Mouse (Mus musculus) forebrain, embryonic 11.5 days (tissue): Measurements from ENCODE around the gene Gm36079. TPM values are rescaled to one million over a fixed set of nuclear protein-coding genes. Genes with fewer than 3 reads are reported as not detected.
"Not testable (repeated sequence)": the region's sequence is repeated elsewhere in the genome, so short reads cannot be mapped to it uniquely, and the experiment has no call there.

Experiments used
- ATAC-seq: fragments of 200-750 bp; cut with Nextera tagmentation; replicated peaks from 2 replicates; pipeline ENCODE4 v1.8.0; 2017; ENCODE audit warnings: moderate TSS enrichment; ENCODE audit not compliant: low FRiP score
- DNase-seq: peaks from one replicate; pipeline ENCODE4 v3.0.0-alpha.2; 2017; ENCODE audit warnings: low spot score
- H3K27ac ChIP-seq: fragments of 300-500 bp; sonication (generic); 2 replicates; pipeline ENCODE4 v1.5.1; 2014; ENCODE audit warnings: low read depth, low read length
- H3K27me3 ChIP-seq: fragments of 300-500 bp; sonication (generic); 2 replicates; pipeline ENCODE4 v1.6.1; 2014; ENCODE audit warnings: mild to moderate bottlenecking, low read length, mixed read lengths; ENCODE audit not compliant: control insufficient read depth, insufficient read depth
- H3K36me3 ChIP-seq: fragments of 300-500 bp; sonication (generic); 2 replicates; pipeline ENCODE4 v1.6.1; 2014; ENCODE audit warnings: mild to moderate bottlenecking, low read length, moderate library complexity, mixed read lengths; ENCODE audit not compliant: control insufficient read depth, insufficient read depth
- H3K4me1 ChIP-seq: fragments of 300-500 bp; sonication (generic); replicated peaks from 2 replicates; pipeline ENCODE4 v1.6.1; 2014; ENCODE audit warnings: low read length, mixed read lengths; ENCODE audit not compliant: control insufficient read depth, insufficient read depth
- H3K4me2 ChIP-seq: fragments of 300-500 bp; sonication (generic); 2 replicates; pipeline ENCODE4 v1.6.1; 2014; ENCODE audit warnings: low read depth, mild to moderate bottlenecking, low read length, moderate library complexity, mixed read lengths; ENCODE audit not compliant: severe bottlenecking
- H3K4me3 ChIP-seq: fragments of 300-500 bp; sonication (generic); 2 replicates; pipeline ENCODE4 v1.5.1; 2014; ENCODE audit warnings: low read depth, low read length
- H3K9ac ChIP-seq: fragments of 300-500 bp; sonication (generic); 2 replicates; pipeline ENCODE4 v1.6.1; 2014; ENCODE audit warnings: low read length
- H3K9me3 ChIP-seq: fragments of 300-500 bp; sonication (generic); 2 replicates; pipeline ENCODE4 v1.6.1; 2016; ENCODE audit warnings: low read length, mixed read lengths; ENCODE audit not compliant: control insufficient read depth
- WGBS: fragments of 180-500 bp; shearing (Covaris S2); extraction: QIAGEN DNeasy Blood & Tissue Kit; methylation state at CpG from one replicate; pipeline ENCODE4 v1.1.7; 2014; 5-methylcytosine and 5-hydroxymethylcytosine counted together
- polyA plus RNA-seq: library from polyadenylated mRNA; unstranded; fragments of >200 nt; fragmentation: Nextera tagmentation; extraction: Ambion mirVana; gene quantifications from 2 replicates; pipeline ENCODE4 v1.2.1, GENCODE M21; 2014

The Gm36079 gene
- not detected in 2 replicates for polyA plus RNA-seq

GRCm38 (mm10) chr13:120026911-120027310 is at the start of gene Gm36079:
Gene Gm36079, minus strand, starts transcription at chr13:120027011.
- not testable (repeated sequence) for ATAC-seq, H3K27ac ChIP-seq, H3K4me1 ChIP-seq, DNase-seq, H3K4me3 ChIP-seq, H3K27me3 ChIP-seq, H3K9ac ChIP-seq, H3K9me3 ChIP-seq, H3K36me3 ChIP-seq, H3K4me2 ChIP-seq
- WGBS, result no CpG with 5 or more reads among the region's 17 CpGs

DNA sequence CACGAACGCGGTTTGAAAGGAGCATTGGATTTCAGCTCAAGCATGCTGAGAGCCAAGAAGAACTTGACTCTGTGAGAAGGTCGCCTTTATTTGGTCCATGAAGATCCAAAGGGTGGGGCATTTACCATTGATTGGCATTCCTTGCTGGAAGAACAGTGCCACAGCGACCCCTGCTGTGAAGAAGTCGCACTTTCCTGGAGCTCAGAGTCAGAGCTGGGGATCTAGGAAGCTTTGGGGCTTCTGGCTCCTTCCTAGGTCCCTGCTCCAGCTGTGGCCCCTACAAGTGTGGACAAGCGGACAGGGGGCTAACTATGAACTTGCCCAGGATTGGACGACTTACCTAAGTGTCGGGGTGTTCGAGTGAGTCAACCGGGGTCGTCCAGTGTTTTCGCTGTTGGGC is 44.1 kb upstream of the Gm36079 start:
- H3K4me1 ChIP-seq, H3K9me3 ChIP-seq, H3K27ac ChIP-seq, H3K36me3 ChIP-seq, H3K9ac ChIP-seq, H3K27me3 ChIP-seq, H3K4me2 ChIP-seq, H3K4me3 ChIP-seq, DNase-seq: not testable (repeated sequence)
- peak; percentile 15; the same call in 1 of the 2 replicates for ATAC-seq
- no CpG with 5 or more reads among the region's 13 CpGs for WGBS

DNA sequence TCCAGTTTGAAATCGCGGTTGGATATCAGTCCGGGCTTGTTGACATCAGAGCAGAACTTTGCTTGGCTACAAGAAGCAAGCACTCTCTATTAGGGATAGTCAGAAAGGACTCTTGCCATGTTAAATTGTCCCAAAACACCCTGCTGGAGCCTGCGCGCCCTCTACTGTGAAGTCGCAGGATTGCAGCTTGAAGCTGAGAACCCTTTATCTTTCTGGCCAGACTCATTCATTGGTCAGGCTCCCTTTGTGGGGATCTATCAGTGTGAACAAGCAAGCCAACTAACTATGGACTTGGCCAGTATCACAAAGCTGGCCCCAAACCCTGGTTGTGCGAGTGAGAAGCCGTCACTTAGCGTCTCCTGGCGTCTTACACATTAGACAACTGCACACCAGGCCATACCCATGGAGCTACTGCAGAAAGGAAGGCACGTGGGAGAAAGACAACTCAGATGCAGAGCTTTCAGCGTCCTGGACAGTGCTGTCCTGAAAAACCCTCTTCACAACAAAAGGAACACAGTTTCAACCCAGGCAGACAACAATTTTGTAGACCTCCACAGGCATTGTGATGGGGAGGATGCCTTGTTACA is 43.3 kb upstream of the Gm36079 start:
- H3K9me3 ChIP-seq, H3K9ac ChIP-seq, H3K4me2 ChIP-seq, ATAC-seq, H3K4me3 ChIP-seq, DNase-seq, H3K36me3 ChIP-seq, H3K27me3 ChIP-seq, H3K4me1 ChIP-seq, H3K27ac ChIP-seq: not testable (repeated sequence)
- WGBS, result no CpG with 5 or more reads among the region's 12 CpGs

GRCm38 (mm10) chr13:120063439-120064089 is 36.8 kb upstream of the Gm36079 start:
- WGBS, result no CpG with 5 or more reads among the region's 22 CpGs
- H3K4me1 ChIP-seq, H3K4me3 ChIP-seq, H3K4me2 ChIP-seq, H3K27me3 ChIP-seq, H3K9ac ChIP-seq, H3K9me3 ChIP-seq, H3K27ac ChIP-seq, H3K36me3 ChIP-seq, DNase-seq: not testable (repeated sequence)
- ATAC-seq, result peak; percentile 96

DNA sequence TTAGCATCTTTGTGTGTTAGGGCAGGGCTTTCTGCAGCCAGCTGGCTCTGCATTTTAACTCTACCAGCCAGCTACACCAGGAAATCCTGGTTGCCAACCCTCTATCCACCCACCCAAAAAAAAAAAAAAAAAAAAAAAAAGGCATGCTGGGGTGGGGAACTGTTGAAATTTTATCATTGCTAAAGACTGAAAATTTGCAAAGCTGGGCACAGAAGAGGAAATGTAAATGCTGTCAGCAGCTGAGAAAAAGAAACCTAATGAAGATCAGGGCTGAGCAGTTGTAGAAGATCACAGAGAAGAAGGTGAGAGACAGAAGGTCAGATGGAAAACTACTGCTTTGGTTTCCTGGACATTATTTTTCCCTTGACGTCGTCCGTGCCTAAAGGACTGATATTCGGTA is 36.1 kb upstream of the Gm36079 start:
- ATAC-seq, H3K27ac ChIP-seq, H3K9ac ChIP-seq, DNase-seq, H3K4me1 ChIP-seq, H3K36me3 ChIP-seq, H3K4me3 ChIP-seq, H3K9me3 ChIP-seq, H3K4me2 ChIP-seq, H3K27me3 ChIP-seq: not testable (repeated sequence)
- no CpG with 5 or more reads among the region's 4 CpGs for WGBS

DNA sequence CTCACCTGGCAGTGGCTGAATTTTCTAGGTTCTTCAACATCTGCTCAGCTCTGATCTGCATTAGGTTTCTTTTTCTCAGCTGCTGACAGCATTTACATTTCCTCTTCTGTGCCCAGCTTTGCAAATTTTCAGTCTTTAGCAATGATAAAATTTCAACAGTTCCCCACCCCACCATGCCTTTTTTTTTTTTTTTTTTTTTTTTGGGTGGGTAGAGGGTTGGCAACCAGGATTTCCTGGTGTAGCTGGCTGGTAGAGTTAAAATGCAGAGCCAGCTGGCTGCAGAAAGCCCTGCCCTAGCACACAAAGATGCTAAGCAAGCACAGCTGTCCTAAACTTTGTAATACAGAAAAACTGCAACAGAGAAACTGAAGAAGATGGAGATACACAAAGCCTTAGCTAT is 25.3 kb upstream of the Gm36079 start, which contains the start of gene Gm21188:
TSS of gene Gm21188 (minus strand) at position 110 of the 400 bp plus-strand sequence.
- not testable (repeated sequence) for H3K4me3 ChIP-seq, H3K4me2 ChIP-seq, ATAC-seq, H3K4me1 ChIP-seq, H3K9ac ChIP-seq, H3K27ac ChIP-seq, DNase-seq, H3K9me3 ChIP-seq, H3K27me3 ChIP-seq, H3K36me3 ChIP-seq

DNA sequence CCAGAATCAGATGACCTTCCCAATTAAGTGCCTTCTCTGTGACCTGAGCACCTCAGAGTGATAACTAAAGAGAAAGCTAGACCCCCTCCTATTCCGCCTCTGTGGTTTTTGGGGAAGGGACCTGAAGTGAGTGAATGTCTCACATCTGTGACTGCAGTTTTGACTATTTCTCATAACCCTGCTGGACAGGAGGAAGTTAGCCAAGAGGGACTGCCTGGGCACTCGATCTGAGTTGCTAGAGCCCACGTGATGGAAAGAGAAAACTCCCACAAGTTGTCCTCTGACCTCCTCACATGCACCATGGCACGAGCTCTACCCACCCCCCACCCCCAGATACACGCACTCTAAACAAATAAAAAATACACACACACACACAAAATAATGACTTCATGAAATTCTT is 21.8 kb upstream of the Gm36079 start:
- H3K4me2 ChIP-seq, H3K4me3 ChIP-seq, H3K27ac ChIP-seq, H3K36me3 ChIP-seq, H3K4me1 ChIP-seq, H3K9me3 ChIP-seq, H3K27me3 ChIP-seq, ATAC-seq, DNase-seq, H3K9ac ChIP-seq: not testable (repeated sequence)
- no CpG with 5 or more reads among the region's 5 CpGs for WGBS

- H3K27me3 ChIP-seq, H3K4me1 ChIP-seq, H3K9me3 ChIP-seq, H3K4me2 ChIP-seq, DNase-seq, H3K27ac ChIP-seq, H3K4me3 ChIP-seq, H3K9ac ChIP-seq, H3K36me3 ChIP-seq: not testable (repeated sequence)
- no CpG with 5 or more reads among the region's 2 CpGs for WGBS
- 0 out of 2 replicates have a peak, but pooled peaks have one; percentile 24 for ATAC-seq
These were observed 21.4 kb upstream of the Gm36079 start for GRCm38 (mm10) chr13:120048186-120048585.
